Mouse (Mus musculus): ENCODE results near the gene Myo1a.

DNA sequence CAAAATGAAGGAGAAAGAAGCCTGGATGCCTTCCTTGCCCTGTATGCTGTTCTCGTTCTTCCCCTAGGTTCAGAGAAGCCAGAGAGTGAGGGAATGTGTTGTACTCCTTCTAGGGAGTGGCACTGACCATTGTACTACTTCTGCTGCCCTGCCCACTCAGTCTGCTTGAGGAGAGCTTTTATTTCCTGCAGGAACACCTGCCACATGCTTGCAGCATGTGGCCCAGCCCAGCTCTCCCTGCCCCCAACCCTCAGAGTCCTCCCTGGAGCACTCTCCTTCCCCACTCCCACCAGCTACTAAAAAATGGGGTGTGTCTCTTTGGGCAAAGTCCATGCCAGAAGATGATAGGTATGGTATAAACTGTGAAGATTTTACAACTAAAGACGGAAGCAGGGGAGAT, 677 bp upstream of the Myo1a start:
- no peak for TF ChIP-seq CTCF (IDR thresholded peaks at IDR 0.05; ENCODE audit: borderline replicate concordance, insufficient read depth, low read length)
- no peak for TF ChIP-seq POLR2A (IDR thresholded peaks at IDR 0.05; ENCODE audit: low read depth, low read length)

Measured in embryonic fibroblast, embryonic 13.5 days (primary cell).